Mouse (Mus musculus) ES-Bruce4 (cell line): ENCODE data around the gene Actr8.

ENCODE experiments used
- CTCF ChIP-seq: IDR thresholded peaks from one replicate; pipeline ENCODE4 v1.8.1; 2011; ENCODE audit warnings: low read depth, low read length
- EP300 ChIP-seq: IDR thresholded peaks from 2 replicates; pipeline ENCODE4 v1.6.1; 2011; ENCODE audit warnings: low read depth, low read length; ENCODE audit not compliant: insufficient read depth
- POLR2A ChIP-seq: IDR thresholded peaks from one replicate; pipeline ENCODE4 v1.8.1; 2011; ENCODE audit warnings: low read length; ENCODE audit not compliant: insufficient read depth

GRCm38 (mm10) chr14:29999475-29999811, 21.3 kb downstream of the Actr8 start:
- TF ChIP-seq CTCF (no peak), POLR2A (no peak), EP300 (no peak)
